Mouse (Mus musculus): Measurements from ENCODE around the gene Pmvk. TPM values are rescaled to one million over a fixed set of nuclear protein-coding genes. Genes with fewer than 3 reads are reported as not detected.

Pmvk gene
- polyA plus RNA-seq, 1 experiment = 23.3 TPM

DNA sequence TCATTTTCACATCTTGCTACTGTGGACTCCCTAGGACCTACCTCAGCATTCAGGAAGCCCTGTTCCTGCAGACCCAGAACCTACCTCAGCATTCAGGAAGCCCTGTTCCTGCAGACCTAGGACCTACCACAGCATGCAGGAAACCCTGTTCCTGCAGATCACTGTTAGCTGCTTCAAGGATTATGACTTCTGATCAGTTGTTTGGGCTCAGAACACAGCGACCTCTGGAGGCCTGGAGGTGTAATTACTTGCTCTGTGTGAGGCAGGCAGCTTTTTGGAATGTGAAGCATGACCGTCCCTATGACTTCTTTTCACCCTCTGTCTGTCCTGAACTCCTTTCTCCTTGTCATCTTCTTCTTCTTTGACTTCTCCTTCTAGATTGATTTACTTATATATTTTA, 27.1 kb downstream of the Pmvk start:
- DNase-seq (ENCODE audit: low spot score) = no peak

DNA sequence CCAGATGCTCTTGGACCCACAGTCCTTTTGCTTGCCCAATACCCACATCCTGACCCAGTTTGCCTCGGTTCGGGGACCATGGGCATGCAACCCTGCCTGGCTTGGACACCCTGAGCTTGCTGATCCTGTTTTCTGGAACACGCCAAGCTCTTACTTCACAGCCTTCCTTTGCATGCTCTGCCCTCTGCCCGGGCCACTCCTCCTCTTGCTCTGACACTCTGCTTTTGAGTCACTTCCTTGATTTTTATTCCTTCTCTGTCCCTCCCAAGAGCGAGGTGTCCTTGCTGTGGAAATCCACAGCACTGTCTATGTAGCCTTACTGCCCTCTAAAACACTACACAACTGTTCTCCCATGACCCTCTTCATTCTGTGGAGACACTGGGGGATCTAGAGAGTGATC, 27.9 kb downstream of the Pmvk start:
- DNase-seq (ENCODE audit: low spot score) = no peak

DNA sequence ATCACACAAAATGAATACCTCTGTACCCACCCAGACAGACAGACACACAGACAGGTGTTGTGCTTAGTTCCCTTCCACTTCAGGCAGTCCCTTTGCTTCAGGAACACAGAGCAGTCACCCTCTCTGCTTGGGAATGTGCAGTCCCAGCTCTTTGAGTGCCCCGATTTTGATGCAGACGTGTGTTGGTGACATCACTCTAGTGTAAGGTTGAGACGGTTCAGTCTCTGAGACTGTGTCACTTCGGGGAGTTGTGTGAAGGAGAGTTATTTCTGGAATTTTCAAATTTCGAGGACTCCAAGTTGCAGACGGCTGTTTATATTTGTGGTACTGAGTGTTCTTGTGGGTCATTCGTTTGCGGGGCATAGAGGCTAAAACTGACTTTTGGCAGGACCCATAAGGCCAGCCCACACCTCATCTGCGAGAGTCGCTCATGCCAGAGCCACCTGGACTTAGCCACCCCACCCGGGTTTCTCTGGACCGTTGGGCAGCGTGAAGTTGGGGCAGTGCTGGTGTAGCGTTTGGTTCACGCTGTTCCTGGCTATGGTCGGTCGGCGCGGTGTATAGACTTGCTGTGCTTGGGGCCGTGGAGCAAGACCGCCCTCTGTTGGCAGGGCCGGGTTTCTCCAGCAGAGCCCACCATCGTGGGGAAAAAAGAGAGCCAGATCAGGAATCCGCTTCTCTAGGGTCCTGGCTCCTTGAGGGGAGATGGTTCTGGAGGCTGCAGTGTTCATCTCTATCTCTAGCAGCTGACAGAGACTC, 30.6 kb downstream of the Pmvk start:
- peak; percentile 70 for DNase-seq (ENCODE audit: low spot score)

DNA sequence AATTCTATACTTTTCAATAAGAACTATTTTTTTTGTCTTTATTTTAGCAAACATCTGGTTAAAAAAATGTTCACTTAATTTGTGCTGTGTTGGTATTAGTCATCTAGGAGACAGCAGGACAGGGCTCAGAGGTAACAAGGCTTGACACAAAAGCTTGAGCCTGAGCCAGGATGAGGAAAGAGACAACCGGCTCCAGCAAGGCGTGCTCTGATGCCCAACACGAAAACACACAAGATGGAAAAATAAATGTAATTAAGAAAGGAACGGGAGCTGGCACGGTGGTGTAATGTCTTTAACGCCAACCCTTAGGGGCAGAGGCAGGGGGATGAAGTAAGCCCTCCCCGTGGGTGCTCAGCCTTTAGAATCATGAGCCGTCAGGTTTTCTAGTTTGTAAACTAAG, 31.8 kb downstream of the Pmvk start:
- DNase-seq (ENCODE audit: low spot score) = no peak

DNA sequence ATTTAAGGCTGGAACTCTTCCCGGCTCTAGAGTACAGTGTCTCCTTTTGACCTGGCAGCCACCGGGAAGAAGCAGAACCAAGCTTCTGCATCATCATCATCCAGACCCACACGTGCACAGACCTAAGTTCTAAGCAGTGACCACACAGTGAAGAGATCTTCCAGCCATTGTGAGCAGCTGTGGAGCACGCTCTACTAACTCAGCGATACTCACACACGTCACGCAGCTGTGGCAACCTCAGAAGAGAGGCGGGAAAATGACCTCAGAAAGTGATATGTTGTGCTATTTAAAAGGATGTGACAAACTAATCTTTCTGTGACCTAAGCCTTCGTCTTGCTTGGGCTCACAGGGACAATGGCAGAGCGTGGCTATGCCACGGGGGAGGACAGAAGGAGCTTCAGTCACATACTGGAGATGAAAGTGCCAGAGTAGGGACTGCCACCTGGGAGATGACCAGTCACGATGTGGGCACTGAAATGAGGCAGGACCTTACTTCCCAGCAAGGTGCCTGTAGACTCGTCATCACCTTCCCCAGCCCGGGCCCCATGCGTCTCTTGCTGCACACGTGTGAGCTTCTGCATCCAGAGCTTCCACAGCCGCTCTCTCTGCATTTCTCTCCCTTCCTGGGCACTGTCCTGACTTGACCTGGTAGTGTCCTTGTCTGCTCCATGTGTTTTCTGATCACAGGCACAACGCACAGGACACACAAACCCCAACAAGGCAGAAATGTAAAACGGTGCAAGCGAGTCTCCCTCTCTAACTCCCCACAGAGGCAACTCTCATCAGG, 32.8 kb downstream of the Pmvk start:
- no peak for DNase-seq (ENCODE audit: low spot score)

DNA sequence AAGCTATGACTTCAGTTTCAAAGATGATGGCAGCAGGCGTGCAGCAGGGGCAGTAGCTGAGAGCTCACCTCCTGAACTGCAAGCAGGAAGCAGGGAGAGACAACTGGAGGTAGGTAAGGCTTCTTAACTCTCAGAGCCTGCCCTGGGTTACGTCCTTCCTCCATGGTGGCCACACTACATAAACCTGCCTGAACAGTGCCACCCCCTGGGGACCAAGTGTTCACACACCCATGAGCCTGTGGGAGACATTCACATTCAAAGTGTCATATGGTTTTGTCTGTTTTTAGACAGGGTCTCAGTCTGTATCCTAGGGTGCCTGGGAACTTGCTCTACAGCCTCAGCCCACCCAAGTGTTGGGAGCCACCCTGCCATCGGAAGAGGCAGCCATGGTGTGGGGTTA, 36.4 kb downstream of the Pmvk start:
- no peak for DNase-seq (ENCODE audit: low spot score)

DNA sequence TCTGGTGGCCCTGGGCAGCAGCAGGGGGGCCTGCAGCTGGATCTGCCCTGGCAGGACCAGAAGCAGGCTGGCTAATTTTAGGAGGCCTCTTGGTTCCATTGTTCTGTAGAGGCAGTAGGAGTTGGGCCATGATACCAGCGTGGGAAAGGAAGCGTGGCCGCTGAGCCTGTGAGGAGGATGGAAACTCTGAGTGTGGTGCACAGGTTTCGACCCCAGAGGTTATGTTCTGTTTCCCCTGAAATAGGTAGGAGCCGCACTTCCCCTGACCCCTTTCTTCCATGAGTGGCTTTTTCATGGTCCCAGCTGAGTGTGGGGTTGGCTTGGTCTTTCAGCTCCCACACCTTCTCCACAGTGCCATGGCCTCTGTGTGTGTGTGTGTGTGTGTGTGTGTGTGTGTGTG, 37.2 kb downstream of the Pmvk start:
- DNase-seq (ENCODE audit: low spot score) = no peak

DNA sequence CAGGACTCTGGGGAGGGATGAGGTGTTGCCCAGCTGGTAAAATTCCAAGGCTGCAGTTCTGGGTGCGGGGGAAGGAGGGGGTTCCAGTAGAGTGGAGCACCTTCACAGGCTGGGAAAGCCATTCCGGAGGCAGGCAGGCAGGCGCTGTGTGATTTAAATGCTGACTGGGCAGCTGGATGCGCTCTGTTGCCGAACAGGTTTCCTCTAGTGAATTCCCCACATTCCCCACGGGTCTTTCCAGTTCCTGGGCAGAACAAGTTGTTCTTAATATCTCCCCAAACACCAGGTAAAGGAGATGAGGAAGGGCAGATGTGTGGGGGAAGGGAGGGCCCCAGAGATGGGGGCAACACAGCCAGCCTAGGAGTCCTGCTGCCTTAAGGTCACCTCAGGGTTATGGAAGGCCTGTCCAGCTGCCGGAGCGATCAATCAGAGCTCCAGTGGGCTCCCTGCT, 38.4 kb downstream of the Pmvk start:
- no peak for DNase-seq (ENCODE audit: low spot score)

DNA sequence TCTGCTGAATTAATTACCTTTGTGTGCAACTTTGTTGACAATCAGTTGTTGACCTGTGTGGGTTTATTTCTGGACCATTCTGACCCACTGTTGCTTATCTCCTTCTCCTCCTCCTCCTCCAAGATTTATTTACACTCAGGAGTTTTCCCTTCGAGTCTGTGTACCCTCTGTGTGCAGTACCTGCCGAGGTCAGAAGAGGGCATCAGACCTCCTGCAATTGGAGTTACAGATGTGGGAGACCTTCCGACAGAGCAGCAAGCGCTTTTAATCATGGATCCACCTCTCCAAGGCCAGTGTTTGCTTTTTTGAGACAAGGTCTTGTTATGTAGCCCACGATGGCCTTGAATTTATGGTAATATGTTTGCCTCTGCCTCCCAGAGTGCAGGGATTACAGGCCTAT, 40.3 kb downstream of the Pmvk start:
- no peak for DNase-seq (ENCODE audit: low spot score)

DNA sequence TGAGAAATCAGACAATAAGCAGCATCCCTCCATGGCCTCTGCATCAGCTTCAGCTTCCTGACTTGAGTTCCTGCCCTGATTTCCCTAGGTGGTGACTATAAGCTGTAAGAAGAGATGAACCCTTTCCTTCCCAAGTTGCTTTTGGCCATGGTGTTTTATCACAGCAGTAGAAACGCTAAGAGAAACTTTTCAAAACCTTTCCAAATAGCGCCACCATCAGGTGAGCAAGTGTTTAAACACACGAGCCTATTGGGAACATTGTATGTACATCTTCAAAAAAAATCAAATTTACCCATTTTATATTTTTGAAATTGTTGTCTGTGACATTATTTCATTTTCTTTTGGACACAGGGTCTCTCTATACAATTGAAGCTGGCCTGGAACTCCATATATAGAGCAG, 42.0 kb downstream of the Pmvk start:
- no peak for DNase-seq (ENCODE audit: low spot score)

DNA sequence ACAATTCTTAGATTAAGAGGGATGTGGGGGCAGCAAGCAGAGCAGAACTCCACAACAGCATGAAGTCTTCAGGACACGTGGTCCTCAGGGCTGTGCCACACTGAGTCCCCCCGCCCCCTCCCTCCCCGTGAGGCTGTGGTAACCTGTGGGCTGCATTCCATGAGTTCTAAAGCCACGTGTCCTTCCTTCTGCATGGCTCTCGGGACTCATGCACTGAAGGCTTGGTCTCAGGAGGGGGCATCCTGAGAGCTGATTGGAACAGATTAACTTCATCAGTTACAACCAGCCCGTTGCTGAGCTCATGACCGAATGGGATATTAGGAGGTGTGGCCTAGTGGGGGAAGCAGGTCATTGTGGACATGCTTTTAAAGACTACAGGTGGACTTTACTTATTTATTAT, 45.4 kb downstream of the Pmvk start:
- no peak for DNase-seq (ENCODE audit: low spot score)

DNA sequence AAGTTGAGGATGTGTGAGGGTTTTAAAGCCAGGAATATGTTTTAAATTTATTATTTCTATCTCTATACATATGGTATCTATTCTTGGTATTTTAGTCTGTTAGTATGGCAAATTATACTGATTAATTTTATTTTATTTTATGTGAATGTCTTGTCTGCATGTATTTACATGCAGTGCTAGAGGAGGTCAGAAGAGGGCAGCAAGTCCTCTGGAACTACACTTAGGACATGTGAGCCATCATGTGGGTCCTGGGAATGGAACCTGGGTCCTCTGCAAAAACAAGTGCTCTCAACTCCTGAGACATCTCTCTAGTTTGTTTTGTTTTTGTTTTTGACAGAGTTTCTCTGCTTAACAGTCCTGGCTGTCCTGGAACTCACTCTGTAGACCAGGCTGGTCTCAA, 47.1 kb downstream of the Pmvk start:
- DNase-seq (ENCODE audit: low spot score) = no peak

DNA sequence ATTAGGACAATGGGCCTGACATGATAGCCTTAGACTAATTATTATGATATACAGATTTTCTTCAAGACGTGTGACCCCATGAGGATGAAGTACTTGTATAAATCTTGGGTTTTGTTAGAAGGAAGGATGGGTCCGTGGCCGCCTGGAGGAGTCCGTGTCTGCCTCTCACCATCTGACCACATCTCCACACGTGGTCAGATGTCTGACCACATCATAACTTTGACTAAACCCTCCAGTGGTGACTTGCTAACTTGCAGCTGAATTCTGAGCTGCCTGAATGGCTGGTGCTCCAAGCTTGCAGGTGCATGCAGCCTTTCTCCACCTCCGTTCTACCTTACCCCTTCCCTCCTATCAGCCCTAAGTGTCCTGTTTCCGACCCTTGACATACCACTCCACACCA, 48.2 kb downstream of the Pmvk start:
- DNase-seq (ENCODE audit: low spot score) = no peak

DNA sequence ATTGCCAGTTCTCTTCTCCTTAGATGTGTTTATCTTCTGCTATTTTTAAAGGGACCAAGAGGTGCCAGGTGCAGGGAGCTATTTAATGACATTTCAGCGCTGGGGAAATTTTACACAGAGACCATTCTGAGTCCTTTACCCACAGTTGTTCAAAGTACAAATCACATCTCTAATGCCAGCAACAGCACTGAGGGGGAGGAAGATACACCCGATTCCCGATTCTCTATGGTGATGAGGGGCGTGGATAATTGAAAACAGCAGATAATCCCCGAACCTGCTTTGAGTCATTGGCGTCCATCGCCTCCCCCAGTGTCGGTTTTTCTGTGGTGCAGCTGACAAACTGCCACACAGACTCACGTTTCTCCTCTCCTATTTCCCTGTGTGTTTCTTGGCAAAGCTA, 53.7 kb downstream of the Pmvk start:
- no peak for DNase-seq (ENCODE audit: low spot score)

DNA sequence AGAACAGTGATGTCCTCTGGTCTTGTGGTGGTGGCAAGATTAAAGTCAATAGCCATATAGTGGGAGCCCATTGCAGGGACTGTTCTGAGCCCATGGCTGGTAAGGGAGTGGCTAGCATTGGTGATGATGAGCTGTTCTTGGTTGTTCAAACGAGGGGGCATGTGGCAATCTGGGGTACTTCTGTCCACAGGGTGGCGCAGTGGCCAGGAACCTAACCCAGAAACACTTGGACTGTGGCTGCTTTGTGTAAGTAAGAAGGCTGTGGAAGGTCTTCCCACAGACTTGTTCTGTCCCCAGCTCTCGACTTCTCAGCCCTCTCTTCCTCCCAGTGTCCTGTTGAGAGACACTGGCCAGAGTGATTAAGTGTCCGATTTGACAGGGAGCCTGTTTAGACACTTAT, 56.6 kb downstream of the Pmvk start:
- no peak for DNase-seq (ENCODE audit: low spot score)

DNA sequence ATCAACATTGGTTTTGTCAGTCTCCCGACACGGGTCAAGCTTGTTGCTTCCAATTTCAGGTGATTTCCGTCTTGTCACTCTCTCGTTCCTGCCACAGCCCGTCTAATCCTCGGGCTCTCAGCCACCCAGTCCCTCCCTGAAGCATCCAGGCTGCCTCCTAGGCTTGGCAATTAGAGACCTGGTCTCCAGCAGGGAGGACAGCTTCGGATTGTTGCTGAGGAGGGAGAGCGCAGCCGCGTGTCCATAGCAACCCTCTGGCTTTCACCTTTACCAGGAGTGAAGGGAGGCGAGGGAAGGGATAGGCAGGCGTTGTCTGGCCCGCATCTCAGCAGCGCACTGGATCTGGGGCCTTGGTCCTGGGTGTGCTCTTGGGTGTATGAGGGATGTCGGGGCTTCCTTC, 57.1 kb downstream of the Pmvk start:
- no peak for DNase-seq (ENCODE audit: low spot score)

DNA sequence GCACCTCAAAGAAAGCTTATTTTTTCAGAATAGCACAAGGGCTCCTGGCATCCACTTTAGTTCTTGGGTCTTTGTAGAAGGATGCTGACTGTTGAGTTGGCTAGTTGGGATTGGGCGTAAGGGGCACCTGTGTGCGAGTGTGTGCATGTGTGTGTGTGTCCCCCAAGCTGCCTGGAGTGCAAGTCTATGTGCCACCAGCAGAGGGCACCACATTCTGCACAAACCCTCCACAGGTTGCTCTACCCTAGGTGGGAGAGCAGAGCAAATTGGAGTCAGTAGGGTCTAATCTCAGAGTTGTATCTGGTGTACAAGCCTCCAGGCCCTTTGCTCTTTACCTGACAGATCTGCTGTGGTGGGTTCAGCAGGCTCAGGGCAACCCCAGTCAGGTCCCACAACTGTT, 57.9 kb downstream of the Pmvk start:
- DNase-seq (ENCODE audit: low spot score) = no peak

DNA sequence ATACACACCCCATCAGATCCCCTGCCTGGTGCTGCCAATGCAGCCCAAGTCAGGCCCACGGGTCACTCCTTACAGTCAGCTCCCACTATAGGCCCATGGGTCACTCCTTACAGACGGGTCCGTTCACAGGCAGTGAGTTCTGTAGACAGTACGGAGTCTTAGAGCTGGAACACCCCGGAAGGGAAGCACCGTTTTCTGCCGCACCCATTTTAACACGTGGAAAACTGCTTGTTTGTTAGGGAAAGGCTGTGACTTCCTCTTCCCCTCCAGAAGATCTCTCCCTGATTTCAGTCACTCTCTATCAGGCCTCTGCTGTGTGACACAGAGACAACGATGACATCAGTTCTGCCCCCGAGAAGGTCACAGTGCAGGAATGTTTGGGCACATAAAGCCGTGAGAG, 61.1 kb downstream of the Pmvk start:
- DNase-seq (ENCODE audit: low spot score) = no peak

DNA sequence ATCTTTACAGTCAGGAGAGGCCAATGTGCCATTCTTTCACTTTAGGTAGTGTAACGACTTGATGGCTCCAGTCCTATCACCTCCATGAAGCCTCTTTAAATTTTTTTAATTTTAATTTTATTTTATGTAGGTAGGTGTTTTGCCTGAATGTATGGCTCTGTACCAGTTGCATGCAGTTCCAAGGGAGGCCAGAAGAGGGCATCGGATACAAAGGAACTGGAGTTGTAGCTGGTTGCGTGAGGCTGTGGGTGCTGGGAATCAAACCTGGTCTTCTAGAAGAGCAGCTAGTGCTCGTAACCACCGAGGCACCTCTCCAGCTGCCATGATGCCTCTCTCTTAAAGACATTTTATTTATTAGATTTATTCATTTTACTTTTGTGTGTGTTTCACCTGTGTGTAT, 62.0 kb downstream of the Pmvk start:
- no peak for DNase-seq (ENCODE audit: low spot score)
